Mouse (Mus musculus): ENCODE measurements around the gene Cacna1e. TPM values are rescaled to one million over a fixed set of nuclear protein-coding genes. Genes with fewer than 3 reads are reported as not detected.

Gene Cacna1e
- total and polyA plus RNA-seq, 3 experiments = 0.22 TPM; not detected in 2

DNA sequence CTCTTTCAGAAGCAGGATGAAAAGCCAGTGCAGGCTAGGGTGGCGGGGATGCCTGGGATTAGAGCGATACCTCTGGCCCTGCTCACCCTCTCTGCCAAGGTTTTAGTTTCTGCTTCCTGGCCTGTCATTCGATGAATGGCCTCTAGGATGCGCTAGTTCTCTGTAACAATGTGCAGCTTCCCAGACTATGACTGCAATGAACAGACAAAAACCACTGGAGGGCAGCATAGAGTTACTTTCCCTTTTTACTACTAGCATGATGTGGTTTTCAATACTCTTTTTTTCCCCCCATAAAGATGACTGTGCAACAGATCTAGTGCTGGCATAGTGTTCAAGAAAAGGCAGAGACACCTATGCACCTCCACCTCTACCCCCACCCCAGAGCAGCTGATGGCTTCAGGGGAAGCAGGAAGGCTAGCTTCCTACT lies 98.0 kb downstream of the Cacna1e start:
- Histone ChIP-seq H3K27me3 (ENCODE audit: insufficient read depth, low read length) (no peaks in the 10 kb centered on the region), H3K4me3 (ENCODE audit: low read depth, low read length) (no peak overlapping the region; the same call in 1 of the 2 replicates), H3K9me3 (replicated peaks) (peaks cover 48% of the 10 kb centered on the region), H3K4me1 (ENCODE audit: insufficient read depth, low read depth, low read length) (peaks cover 2% of the 10 kb centered on the region; the same call in 1 of the 2 replicates), H3K36me3 (replicated peaks) (no peaks in the 10 kb centered on the region)
- DNase-seq (ENCODE audit: low spot score) (peak; percentile 16), ATAC-seq (ENCODE audit: extremely low read depth, insufficient number of reproducible peaks, low FRiP score, poor library complexity, severe bottlenecking) (peak; percentile 75)
- TF ChIP-seq CTCF (IDR thresholded peaks at IDR 0.05; ENCODE audit: low read depth, low read length) (peak; percentile 72), GATA1 (IDR thresholded peaks at IDR 0.05; ENCODE audit: borderline replicate concordance, low read length) (no peak)

DNA sequence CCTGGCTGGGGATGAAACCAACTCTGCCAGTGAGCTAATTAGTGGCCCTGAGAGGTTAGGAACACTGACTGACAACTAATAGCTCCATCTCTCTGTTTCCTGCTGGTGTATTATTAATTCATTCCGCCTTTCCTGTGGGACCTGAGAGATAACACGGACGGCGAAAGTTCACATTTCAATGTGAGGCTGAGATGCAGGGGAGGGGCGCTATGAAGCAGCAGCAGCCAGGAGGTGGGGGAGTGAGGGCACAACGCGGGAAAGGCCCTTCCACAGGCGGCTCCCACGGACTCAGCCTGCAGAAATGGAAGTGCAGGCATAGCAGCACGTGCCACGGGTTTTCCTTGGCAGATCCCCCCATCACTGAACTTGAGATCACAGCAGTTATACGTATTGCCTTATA lies 99.4 kb downstream of the Cacna1e start:
- H3K27me3 ChIP-seq (ENCODE audit: insufficient read depth, low read length) = no peaks in the 10 kb centered on the region
- peaks cover 2% of the 10 kb centered on the region; the same call in 1 of the 2 replicates for H3K4me1 ChIP-seq (ENCODE audit: insufficient read depth, low read depth, low read length)
- ATAC-seq (ENCODE audit: extremely low read depth, insufficient number of reproducible peaks, low FRiP score, poor library complexity, severe bottlenecking) = no peak
- no peak overlapping the region for H3K4me3 ChIP-seq (ENCODE audit: low read depth, low read length)
- no peak for DNase-seq (ENCODE audit: low spot score)
- TF ChIP-seq POLR2AphosphoS5 (IDR thresholded peaks at IDR 0.05; ENCODE audit: insufficient replicate concordance, low read depth, low read length) (no peak), GATA2 (IDR thresholded peaks at IDR 0.05; ENCODE audit: borderline replicate concordance, low read depth, low read length) (no peak), CTCF (IDR thresholded peaks at IDR 0.05; ENCODE audit: low read depth, low read length) (no peak), TAL1 (conservative IDR thresholded peaks at IDR 0.05; ENCODE audit: low read depth, low read length) (no peak), GATA1 (IDR thresholded peaks at IDR 0.05; ENCODE audit: borderline replicate concordance, low read length) (no peak)
- peaks cover 43% of the 10 kb centered on the region for H3K9me3 ChIP-seq (replicated peaks)
- H3K36me3 ChIP-seq (replicated peaks) = no peaks in the 10 kb centered on the region

DNA sequence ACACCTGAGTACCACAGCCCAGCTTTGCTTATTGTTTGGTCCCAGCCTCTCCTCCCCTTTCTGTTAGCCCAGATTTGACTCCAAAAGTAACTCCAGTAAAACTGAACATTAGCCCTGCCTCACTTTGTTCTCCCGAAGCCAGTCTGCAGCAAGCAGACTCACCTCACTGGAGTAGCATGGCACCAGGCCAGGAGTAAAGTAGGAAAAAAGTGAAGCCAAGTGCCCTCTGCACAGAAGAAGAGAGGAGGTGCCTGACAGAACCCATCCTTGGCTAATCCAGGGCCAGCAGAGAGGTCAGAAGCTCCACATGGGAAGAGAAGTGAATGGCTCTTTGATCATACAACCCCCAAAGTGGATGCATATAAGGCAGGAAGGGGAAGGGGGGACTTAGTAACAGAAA lies 100.8 kb downstream of the Cacna1e start:
- DNase-seq (ENCODE audit: low spot score) (no peak), ATAC-seq (ENCODE audit: extremely low read depth, insufficient number of reproducible peaks, low FRiP score, poor library complexity, severe bottlenecking) (no peak)
- peaks cover 38% of the 10 kb centered on the region for H3K9me3 ChIP-seq (replicated peaks)
- no peak overlapping the region for H3K4me3 ChIP-seq (ENCODE audit: low read depth, low read length)
- no peaks in the 10 kb centered on the region for H3K36me3 ChIP-seq (replicated peaks)
- peaks cover 2% of the 10 kb centered on the region; the same call in 1 of the 2 replicates for H3K4me1 ChIP-seq (ENCODE audit: insufficient read depth, low read depth, low read length)
- no peaks in the 10 kb centered on the region for H3K27me3 ChIP-seq (ENCODE audit: insufficient read depth, low read length)
- TF ChIP-seq POLR2AphosphoS5 (IDR thresholded peaks at IDR 0.05; ENCODE audit: insufficient replicate concordance, low read depth, low read length) (no peak), TAL1 (conservative IDR thresholded peaks at IDR 0.05; ENCODE audit: low read depth, low read length) (no peak), CTCF (IDR thresholded peaks at IDR 0.05; ENCODE audit: low read depth, low read length) (no peak), GATA2 (IDR thresholded peaks at IDR 0.05; ENCODE audit: borderline replicate concordance, low read depth, low read length) (no peak), GATA1 (IDR thresholded peaks at IDR 0.05; ENCODE audit: borderline replicate concordance, low read length) (no peak)

GRCm38 (mm10) chr1:154779908-154780514 lies 104.3 kb downstream of the Cacna1e start:
- H3K27me3 ChIP-seq (ENCODE audit: insufficient read depth, low read length) = no peaks in the 10 kb centered on the region
- no peak overlapping the region for H3K4me3 ChIP-seq (ENCODE audit: low read depth, low read length)
- H3K36me3 ChIP-seq (replicated peaks) = no peaks in the 10 kb centered on the region
- DNase-seq (ENCODE audit: low spot score) (no peak), ATAC-seq (ENCODE audit: extremely low read depth, insufficient number of reproducible peaks, low FRiP score, poor library complexity, severe bottlenecking) (no peak)
- no peaks in the 10 kb centered on the region for H3K4me1 ChIP-seq (ENCODE audit: insufficient read depth, low read depth, low read length)
- peaks cover 32% of the 10 kb centered on the region for H3K9me3 ChIP-seq (replicated peaks)
- TF ChIP-seq TAL1 (conservative IDR thresholded peaks at IDR 0.05; ENCODE audit: low read depth, low read length) = no peak
- no peak for TF ChIP-seq POLR2AphosphoS5 (IDR thresholded peaks at IDR 0.05; ENCODE audit: insufficient replicate concordance, low read depth, low read length)
- no peak for TF ChIP-seq GATA2 (IDR thresholded peaks at IDR 0.05; ENCODE audit: borderline replicate concordance, low read depth, low read length)
- no peak for TF ChIP-seq CTCF (IDR thresholded peaks at IDR 0.05; ENCODE audit: low read depth, low read length)
- TF ChIP-seq GATA1 (IDR thresholded peaks at IDR 0.05; ENCODE audit: borderline replicate concordance, low read length) = no peak

DNA sequence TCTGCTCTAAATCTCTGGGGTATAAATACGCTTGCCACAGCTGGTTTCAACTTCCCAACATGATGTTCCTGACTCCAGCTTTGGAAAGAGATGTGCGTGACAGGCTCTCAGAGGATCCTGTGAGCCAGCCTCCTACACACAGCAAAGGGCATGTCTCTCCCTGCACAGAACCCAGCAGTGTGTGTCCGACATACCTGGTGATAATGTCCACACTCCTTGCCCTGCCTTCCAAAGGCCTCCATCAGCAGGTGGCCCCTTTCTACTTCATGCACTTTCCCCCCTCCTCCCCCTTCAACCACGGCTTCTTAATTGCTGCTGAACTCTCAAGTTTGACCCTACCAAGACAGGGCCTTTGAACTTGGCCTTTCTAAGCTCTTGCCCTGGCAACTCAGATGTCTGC lies 108.0 kb downstream of the Cacna1e start:
- ATAC-seq (ENCODE audit: extremely low read depth, insufficient number of reproducible peaks, low FRiP score, poor library complexity, severe bottlenecking) (no peak), DNase-seq (ENCODE audit: low spot score) (no peak)
- H3K36me3 ChIP-seq (replicated peaks) = no peaks in the 10 kb centered on the region
- no peak for TF ChIP-seq CTCF (IDR thresholded peaks at IDR 0.05; ENCODE audit: low read depth, low read length)
- no peak for TF ChIP-seq GATA1 (IDR thresholded peaks at IDR 0.05; ENCODE audit: borderline replicate concordance, low read length)
- TF ChIP-seq POLR2AphosphoS5 (IDR thresholded peaks at IDR 0.05; ENCODE audit: insufficient replicate concordance, low read depth, low read length) = no peak
- TF ChIP-seq GATA2 (IDR thresholded peaks at IDR 0.05; ENCODE audit: borderline replicate concordance, low read depth, low read length) = no peak
- TF ChIP-seq TAL1 (conservative IDR thresholded peaks at IDR 0.05; ENCODE audit: low read depth, low read length) = no peak
- H3K9me3 ChIP-seq (replicated peaks) = peaks cover 15% of the 10 kb centered on the region
- no peak overlapping the region for H3K4me3 ChIP-seq (ENCODE audit: low read depth, low read length)
- no peaks in the 10 kb centered on the region for H3K4me1 ChIP-seq (ENCODE audit: insufficient read depth, low read depth, low read length)
- no peaks in the 10 kb centered on the region for H3K27me3 ChIP-seq (ENCODE audit: insufficient read depth, low read length)

DNA sequence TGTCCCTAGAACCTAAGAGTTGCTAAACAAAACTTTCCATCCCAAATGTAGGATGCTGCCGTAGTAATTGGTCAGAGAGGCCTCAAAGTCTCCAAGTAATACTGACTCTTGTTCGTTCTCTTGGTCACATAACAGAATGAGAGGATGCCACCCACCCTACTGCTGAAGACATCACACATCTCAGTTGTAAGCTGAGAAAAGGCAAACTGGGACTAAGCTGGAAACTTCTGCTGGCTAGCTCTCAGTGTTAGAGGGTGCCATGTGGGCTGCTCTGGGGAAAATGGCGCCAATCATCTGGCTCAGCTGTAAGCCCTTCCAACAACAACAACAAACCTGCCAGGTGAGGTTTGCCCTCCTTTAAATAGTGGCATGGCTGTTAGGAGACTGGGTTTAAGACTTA lies 109.8 kb downstream of the Cacna1e start:
- Histone ChIP-seq H3K4me1 (ENCODE audit: insufficient read depth, low read depth, low read length) (no peaks in the 10 kb centered on the region), H3K36me3 (replicated peaks) (no peaks in the 10 kb centered on the region), H3K27me3 (ENCODE audit: insufficient read depth, low read length) (no peaks in the 10 kb centered on the region), H3K9me3 (replicated peaks) (peaks cover 14% of the 10 kb centered on the region), H3K4me3 (ENCODE audit: low read depth, low read length) (no peak overlapping the region)
- TF ChIP-seq GATA1 (IDR thresholded peaks at IDR 0.05; ENCODE audit: borderline replicate concordance, low read length) (no peak), GATA2 (IDR thresholded peaks at IDR 0.05; ENCODE audit: borderline replicate concordance, low read depth, low read length) (no peak), CTCF (IDR thresholded peaks at IDR 0.05; ENCODE audit: low read depth, low read length) (no peak), TAL1 (conservative IDR thresholded peaks at IDR 0.05; ENCODE audit: low read depth, low read length) (no peak), POLR2AphosphoS5 (IDR thresholded peaks at IDR 0.05; ENCODE audit: insufficient replicate concordance, low read depth, low read length) (no peak)
- ATAC-seq (ENCODE audit: extremely low read depth, insufficient number of reproducible peaks, low FRiP score, poor library complexity, severe bottlenecking) (no peak), DNase-seq (ENCODE audit: low spot score) (no peak)
